Mouse (Mus musculus): ENCODE results near the gene Abca7. TPM values are rescaled to one million over a fixed set of nuclear protein-coding genes. Genes with fewer than 3 reads are reported as not detected.

Abca7 gene
- total RNA-seq, 2 experiments from 2014 or later: 20.6 to 22.3 TPM

- DNase-seq (ENCODE audit: low spot score in 2 of 2): no peak
Measured at GRCm38 (mm10) chr10:79991099-79991498, 5.2 kb upstream of the Abca7 start.

GRCm38 (mm10) chr10:79991548-79991947 is 4.7 kb upstream of the Abca7 start:
- DNase-seq (ENCODE audit: low spot score in 2 of 2): no peak

DNA sequence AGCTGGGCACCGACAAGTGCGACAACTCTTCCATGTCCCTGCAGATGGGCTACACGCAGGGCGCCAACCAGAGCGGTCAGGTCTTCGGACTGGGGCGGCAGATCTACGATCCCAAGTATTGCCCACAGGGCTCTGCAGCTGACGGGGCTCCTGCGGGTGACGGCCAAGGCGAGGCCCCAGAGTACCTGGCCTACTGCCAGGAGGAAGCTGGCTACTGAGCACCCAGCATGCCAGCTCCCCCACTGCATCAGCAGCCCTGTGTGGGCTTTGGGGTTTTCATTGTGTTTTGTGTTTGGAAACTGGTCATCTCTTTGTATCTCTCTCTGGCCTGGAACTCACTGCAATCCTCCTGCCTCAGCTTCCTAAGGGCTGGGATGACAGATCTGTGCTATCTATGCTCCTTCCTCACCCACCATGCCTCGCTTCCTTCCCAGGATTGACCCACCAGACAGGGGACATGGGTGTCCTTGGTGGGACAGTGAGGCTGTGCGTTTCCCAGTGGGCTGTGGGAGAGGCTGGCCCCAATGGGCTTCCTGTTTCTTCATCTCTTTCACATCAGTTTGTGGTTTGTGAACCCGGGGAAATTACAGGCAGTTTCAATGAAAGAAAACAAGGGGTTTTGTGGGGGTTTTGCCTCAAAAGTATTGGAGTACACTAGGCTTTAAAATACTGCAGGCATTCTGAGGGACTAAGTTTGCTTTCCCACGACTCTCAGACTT is 1.7 kb upstream of the Abca7 start:
- no peak for DNase-seq (ENCODE audit: low spot score in 2 of 2)

DNA sequence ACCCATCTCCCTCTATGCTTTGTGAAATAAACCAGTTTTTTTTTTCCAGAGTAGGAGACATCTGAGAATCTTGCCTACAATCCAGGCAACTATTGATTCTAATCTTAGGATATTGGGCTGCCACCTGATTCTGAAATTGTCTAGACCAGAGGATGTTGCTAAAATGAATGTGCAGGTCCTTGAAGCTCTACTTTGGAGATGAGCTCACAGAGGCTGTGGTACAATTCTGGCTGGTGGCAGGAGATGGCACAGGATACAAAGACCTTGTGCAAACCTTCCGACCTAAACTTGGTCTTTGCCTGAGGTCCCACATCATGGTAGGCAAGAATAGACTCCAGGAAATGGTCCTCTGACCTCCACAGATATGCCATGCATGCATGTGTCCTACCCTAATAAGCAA is 658 bp upstream of the Abca7 start:
- DNase-seq (ENCODE audit: low spot score in 2 of 2): no peak

GRCm38 (mm10) chr10:79997034-79997760 is 903 bp downstream of the Abca7 start:
- peak in 1 of 2 experiments; percentile 53 for DNase-seq (ENCODE audit: low spot score in 2 of 2)

- DNase-seq (ENCODE audit: low spot score in 2 of 2): no peak
Measured at GRCm38 (mm10) chr10:79997819-79998218, 1.5 kb downstream of the Abca7 start.

GRCm38 (mm10) chr10:80001945-80002344 is 5.7 kb downstream of the Abca7 start:
- no peak for DNase-seq (ENCODE audit: low spot score in 2 of 2)

GRCm38 (mm10) chr10:80002829-80003228 is 6.5 kb downstream of the Abca7 start:
- no peak for DNase-seq (ENCODE audit: low spot score in 2 of 2)

- DNase-seq (ENCODE audit: low spot score in 2 of 2): no peak
Measured at GRCm38 (mm10) chr10:80003374-80004232, 7.3 kb downstream of the Abca7 start.

DNA sequence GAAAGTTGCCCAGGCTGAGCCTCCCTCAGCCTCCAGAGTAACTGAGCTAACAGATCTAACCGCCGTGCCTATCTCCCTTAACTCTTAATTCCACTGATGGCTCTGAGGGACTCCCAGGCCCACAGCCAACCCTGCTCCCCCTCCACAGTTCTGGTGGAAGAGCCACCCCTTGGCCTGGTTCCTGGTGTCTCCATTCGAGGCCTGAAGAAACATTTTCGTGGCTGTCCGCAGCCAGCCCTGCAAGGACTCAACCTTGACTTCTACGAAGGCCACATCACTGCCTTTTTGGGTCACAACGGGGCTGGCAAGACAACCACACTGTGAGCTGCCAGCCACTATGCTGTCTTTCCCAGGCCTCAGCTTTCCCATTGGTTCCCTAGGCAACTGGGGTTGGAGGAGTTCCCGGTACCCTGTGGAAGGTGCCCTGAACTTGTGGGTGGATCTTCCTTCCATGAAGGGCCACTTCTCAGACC is 8.0 kb downstream of the Abca7 start:
- DNase-seq (ENCODE audit: low spot score in 2 of 2): peak in 1 of 2 experiments; percentile 50

- no peak for DNase-seq (ENCODE audit: low spot score in 2 of 2)
Measured at GRCm38 (mm10) chr10:80011740-80012139, 15.4 kb downstream of the Abca7 start.

GRCm38 (mm10) chr10:80013609-80014008 is 17.3 kb downstream of the Abca7 start:
- DNase-seq (ENCODE audit: low spot score in 2 of 2): no peak

GRCm38 (mm10) chr10:80014484-80015290 is 18.4 kb downstream of the Abca7 start:
- no peak for DNase-seq (ENCODE audit: low spot score in 2 of 2)

GRCm38 (mm10) chr10:80015583-80015982 is 19.3 kb downstream of the Abca7 start:
- DNase-seq (ENCODE audit: low spot score in 2 of 2): no peak

GRCm38 (mm10) chr10:80016511-80016910 is 20.2 kb downstream of the Abca7 start, which contains the start of gene Arhgap45:
Gene Arhgap45, plus strand, starts transcription at chr10:80016653.
- DNase-seq (ENCODE audit: low spot score in 2 of 2): no peak

- no peak for DNase-seq (ENCODE audit: low spot score in 2 of 2)
Measured at GRCm38 (mm10) chr10:80016931-80017330, 20.6 kb downstream of the Abca7 start.

DNA sequence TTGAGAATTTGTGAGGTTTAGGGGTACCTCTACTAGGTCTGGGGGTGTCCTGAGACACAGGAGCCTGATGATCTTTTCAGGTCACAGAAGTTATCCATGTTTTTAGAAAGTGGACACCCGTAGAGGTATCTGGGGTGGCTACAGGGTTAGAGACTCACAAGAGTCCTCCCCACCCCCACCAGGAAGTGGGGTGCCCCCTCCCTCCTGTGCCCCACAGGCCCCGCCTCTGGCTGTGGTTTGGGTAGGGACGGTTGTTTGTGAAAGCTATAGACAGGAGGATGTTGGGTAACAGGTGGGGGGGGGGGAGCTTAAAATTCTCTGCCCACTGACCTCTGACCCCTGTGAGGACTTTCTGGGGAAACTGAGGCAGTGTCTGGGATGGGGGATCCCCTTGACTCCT is 21.1 kb downstream of the Abca7 start:
- DNase-seq (ENCODE audit: low spot score in 2 of 2): no peak

DNA sequence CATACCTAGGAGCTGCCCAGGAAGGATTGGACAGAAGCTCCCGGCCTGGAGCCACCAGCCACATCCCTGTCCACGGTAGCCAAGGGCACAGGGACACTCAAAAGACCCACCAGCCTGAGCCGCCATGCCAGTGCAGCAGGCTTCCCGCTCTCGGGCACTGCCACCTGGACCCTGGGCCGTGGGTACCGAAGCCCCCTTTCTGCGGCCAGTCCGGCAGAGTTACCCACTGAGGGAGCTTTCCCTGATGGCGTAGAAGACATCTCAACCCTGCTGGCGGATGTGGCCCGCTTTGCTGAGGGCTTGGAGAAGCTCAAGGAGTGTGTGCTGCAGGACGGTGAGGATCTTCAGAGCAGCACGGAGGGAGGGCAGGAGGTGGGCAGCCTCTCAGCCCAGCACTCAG is 21.5 kb downstream of the Abca7 start:
- DNase-seq (ENCODE audit: low spot score in 2 of 2): no peak

DNA sequence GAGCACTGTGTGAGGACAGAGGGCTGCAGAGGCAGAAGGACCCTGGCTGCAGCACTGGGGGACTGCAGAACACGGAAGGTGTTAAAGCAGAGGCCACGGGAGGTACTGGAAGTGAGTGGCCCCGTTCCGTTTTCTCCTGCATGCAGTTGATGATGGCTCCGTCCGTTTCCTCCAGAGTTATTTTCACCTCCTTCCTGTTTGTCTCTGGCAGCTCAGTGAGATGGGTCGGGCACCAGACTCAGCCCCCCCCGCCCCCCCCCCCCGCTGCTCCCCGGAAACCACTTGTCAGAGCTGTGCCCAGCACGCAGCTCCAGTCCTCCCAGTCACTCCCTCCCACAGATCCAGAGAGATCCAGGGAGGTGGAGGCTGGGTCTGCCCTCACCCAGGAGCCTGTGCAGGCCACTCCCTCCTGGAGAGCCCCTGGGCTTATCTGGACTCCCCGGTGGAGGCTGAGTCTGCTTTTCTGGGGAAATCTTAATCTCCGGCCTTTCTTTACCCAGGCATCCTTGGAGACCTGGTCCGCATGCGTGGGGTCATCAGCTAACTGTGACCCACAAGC is 22.5 kb downstream of the Abca7 start:
- no peak for DNase-seq (ENCODE audit: low spot score in 2 of 2)

- no peak for DNase-seq (ENCODE audit: low spot score in 2 of 2)
Measured at GRCm38 (mm10) chr10:80019471-80020131, 23.3 kb downstream of the Abca7 start.
